Mouse (Mus musculus) hindbrain, embryonic 15.5 days (tissue): Measurements from ENCODE around the gene Hivep3. TPM values are rescaled to one million over a fixed set of nuclear protein-coding genes. Genes with fewer than 3 reads are reported as not detected.

Experiments
- ATAC-seq: fragments of 200-750 bp; cut with Nextera tagmentation; 2 replicates; pipeline ENCODE4 v1.8.0; 2017; ENCODE audit warnings: low read depth, moderate number of reproducible peaks, moderate TSS enrichment; ENCODE audit not compliant: low FRiP score
- H3K27ac ChIP-seq: fragments of 300-500 bp; sonication (generic); replicated peaks from 2 replicates; pipeline ENCODE4 v1.5.1; 2015; ENCODE audit warnings: mild to moderate bottlenecking, inconsistent platforms
- H3K27me3 ChIP-seq: fragments of 300-500 bp; sonication (generic); 2 replicates; pipeline ENCODE4 v1.6.1; 2015; ENCODE audit warnings: control low read depth, inconsistent platforms
- H3K36me3 ChIP-seq: fragments of 300-500 bp; sonication (generic); 2 replicates; pipeline ENCODE4 v1.6.1; 2015; ENCODE audit warnings: control low read depth, inconsistent platforms
- H3K4me1 ChIP-seq: fragments of 300-500 bp; sonication (generic); replicated peaks from 2 replicates; pipeline ENCODE4 v1.6.1; 2015; ENCODE audit warnings: control low read depth, inconsistent platforms
- H3K4me2 ChIP-seq: fragments of 300-500 bp; sonication (generic); 2 replicates; pipeline ENCODE4 v1.6.1; 2015; ENCODE audit warnings: moderate library complexity, mild to moderate bottlenecking, inconsistent platforms
- H3K4me3 ChIP-seq: fragments of 300-500 bp; sonication (generic); 2 replicates; pipeline ENCODE4 v1.5.1; 2015; ENCODE audit warnings: mild to moderate bottlenecking, inconsistent platforms
- H3K9ac ChIP-seq: fragments of 300-500 bp; sonication (generic); 2 replicates; pipeline ENCODE4 v1.6.1; 2015; ENCODE audit warnings: inconsistent platforms
- H3K9me3 ChIP-seq: fragments of 300-500 bp; sonication (generic); 2 replicates; pipeline ENCODE4 v1.6.1; 2016; ENCODE audit warnings: control low read depth, inconsistent platforms
- WGBS: fragments of 180-500 bp; shearing (Covaris S2); methylation state at CpG from one replicate; pipeline ENCODE4 v1.1.7; 2015; 5-methylcytosine and 5-hydroxymethylcytosine counted together
- polyA plus RNA-seq: library from polyadenylated mRNA; unstranded; fragments of >200 nt; fragmentation: Nextera tagmentation; extraction: Ambion mirVana; gene quantifications from 2 replicates; pipeline ENCODE4 v1.2.1, GENCODE M21; 2015

Hivep3 gene
- polyA plus RNA-seq, 1 experiment from 2014 or later, result 16.5 TPM

- Histone ChIP-seq H3K27ac (peak overlapping the region; percentile 41), H3K4me2 (no peak overlapping the region), H3K36me3 (no peaks in the 10 kb centered on the region), H3K4me3 (no peak overlapping the region), H3K9ac (no peak overlapping the region), H3K27me3 (no peaks in the 10 kb centered on the region), H3K9me3 (no peaks in the 10 kb centered on the region), H3K4me1 (peaks cover 15% of the 10 kb centered on the region)
- ATAC-seq, result peak; percentile 46; the same call in 1 of the 2 replicates
- 42% methylated on average over 16 of the region's 16 CpGs for WGBS
Observed at GRCm38 (mm10) chr4:119901556-119902491, 168.2 kb downstream of the Hivep3 start.

GRCm38 (mm10) chr4:119903328-119903727 lies 169.7 kb downstream of the Hivep3 start:
- no peak overlapping the region for H3K4me3 ChIP-seq
- H3K27ac ChIP-seq, result no peak overlapping the region
- no peaks in the 10 kb centered on the region for H3K27me3 ChIP-seq
- ATAC-seq, result no peak
- H3K9ac ChIP-seq, result no peak overlapping the region
- H3K9me3 ChIP-seq, result no peaks in the 10 kb centered on the region
- H3K4me1 ChIP-seq, result peaks cover 15% of the 10 kb centered on the region
- H3K4me2 ChIP-seq, result no peak overlapping the region
- no peaks in the 10 kb centered on the region for H3K36me3 ChIP-seq

- no peak overlapping the region for H3K4me3 ChIP-seq
- 62% methylated on average over 1 of the region's 1 CpGs for WGBS
- H3K27ac ChIP-seq, result no peak overlapping the region
- H3K9ac ChIP-seq, result no peak overlapping the region
- peaks cover 15% of the 10 kb centered on the region for H3K4me1 ChIP-seq
- no peaks in the 10 kb centered on the region for H3K36me3 ChIP-seq
- H3K9me3 ChIP-seq, result no peaks in the 10 kb centered on the region
- ATAC-seq, result no peak
- no peak overlapping the region for H3K4me2 ChIP-seq
- H3K27me3 ChIP-seq, result no peaks in the 10 kb centered on the region
Observed at GRCm38 (mm10) chr4:119903806-119904205, 170.2 kb downstream of the Hivep3 start.

- no peak overlapping the region for H3K4me2 ChIP-seq
- no peak for ATAC-seq
- no peaks in the 10 kb centered on the region for H3K36me3 ChIP-seq
- H3K4me3 ChIP-seq, result no peak overlapping the region
- no peaks in the 10 kb centered on the region for H3K9me3 ChIP-seq
- H3K27me3 ChIP-seq, result no peaks in the 10 kb centered on the region
- peaks cover 15% of the 10 kb centered on the region for H3K4me1 ChIP-seq
- 89% methylated on average over 4 of the region's 4 CpGs for WGBS
- no peak overlapping the region for H3K27ac ChIP-seq
- H3K9ac ChIP-seq, result no peak overlapping the region
Observed at GRCm38 (mm10) chr4:119904296-119904695, 170.7 kb downstream of the Hivep3 start.

GRCm38 (mm10) chr4:119907106-119907505 lies 173.5 kb downstream of the Hivep3 start:
- Histone ChIP-seq H3K27me3 (no peaks in the 10 kb centered on the region), H3K27ac (no peak overlapping the region), H3K9ac (no peak overlapping the region), H3K4me3 (no peak overlapping the region), H3K4me2 (no peak overlapping the region), H3K36me3 (no peaks in the 10 kb centered on the region), H3K9me3 (no peaks in the 10 kb centered on the region), H3K4me1 (peaks cover 11% of the 10 kb centered on the region)
- WGBS, result 84% methylated on average over 4 of the region's 4 CpGs
- ATAC-seq, result no peak

GRCm38 (mm10) chr4:119911071-119911904 lies 177.7 kb downstream of the Hivep3 start:
- H3K36me3 ChIP-seq, result no peaks in the 10 kb centered on the region
- WGBS, result 81% methylated on average over 13 of the region's 13 CpGs
- H3K4me2 ChIP-seq, result no peak overlapping the region
- no peak overlapping the region for H3K9ac ChIP-seq
- no peaks in the 10 kb centered on the region for H3K4me1 ChIP-seq
- no peak for ATAC-seq
- no peak overlapping the region for H3K27ac ChIP-seq
- no peaks in the 10 kb centered on the region for H3K9me3 ChIP-seq
- no peaks in the 10 kb centered on the region for H3K27me3 ChIP-seq
- no peak overlapping the region for H3K4me3 ChIP-seq

- no peaks in the 10 kb centered on the region for H3K27me3 ChIP-seq
- ATAC-seq, result no peak
- no peak overlapping the region for H3K27ac ChIP-seq
- H3K9me3 ChIP-seq, result no peaks in the 10 kb centered on the region
- H3K4me2 ChIP-seq, result no peak overlapping the region
- no peaks in the 10 kb centered on the region for H3K4me1 ChIP-seq
- H3K4me3 ChIP-seq, result no peak overlapping the region
- H3K36me3 ChIP-seq, result no peaks in the 10 kb centered on the region
- no peak overlapping the region for H3K9ac ChIP-seq
- WGBS, result 87% methylated on average over 2 of the region's 2 CpGs
Observed at GRCm38 (mm10) chr4:119912216-119912615, 178.6 kb downstream of the Hivep3 start.

GRCm38 (mm10) chr4:119914194-119914593 lies 180.6 kb downstream of the Hivep3 start:
- 26% methylated on average over 4 of the region's 4 CpGs for WGBS
- H3K4me2 ChIP-seq, result no peak overlapping the region

GRCm38 (mm10) chr4:119915069-119915468 lies 181.5 kb downstream of the Hivep3 start:
- H3K4me1 ChIP-seq, result no peaks in the 10 kb centered on the region
- H3K27me3 ChIP-seq, result no peaks in the 10 kb centered on the region
- WGBS, result 90% methylated on average over 2 of the region's 2 CpGs
- H3K36me3 ChIP-seq, result no peaks in the 10 kb centered on the region
- no peak overlapping the region for H3K27ac ChIP-seq
- H3K4me3 ChIP-seq, result no peak overlapping the region
- no peak overlapping the region for H3K4me2 ChIP-seq
- H3K9ac ChIP-seq, result no peak overlapping the region
- no peaks in the 10 kb centered on the region for H3K9me3 ChIP-seq
- no peak for ATAC-seq

More at GRCm38 (mm10) chr4:119914194-119914593, 180.6 kb downstream of the Hivep3 start:
- no peak for ATAC-seq
- H3K27ac ChIP-seq, result no peak overlapping the region
- H3K4me1 ChIP-seq, result no peaks in the 10 kb centered on the region
- no peaks in the 10 kb centered on the region for H3K36me3 ChIP-seq
- H3K9ac ChIP-seq, result no peak overlapping the region
- no peaks in the 10 kb centered on the region for H3K27me3 ChIP-seq
- H3K4me3 ChIP-seq, result no peak overlapping the region
- H3K9me3 ChIP-seq, result no peaks in the 10 kb centered on the region

GRCm38 (mm10) chr4:119917502-119917901 lies 183.9 kb downstream of the Hivep3 start:
- H3K4me2 ChIP-seq, result no peak overlapping the region
- H3K4me1 ChIP-seq, result peaks cover 10% of the 10 kb centered on the region; the same call in 1 of the 2 replicates
- H3K9ac ChIP-seq, result no peak overlapping the region
- no peak overlapping the region for H3K27ac ChIP-seq
- 80% methylated on average over 7 of the region's 7 CpGs for WGBS
- ATAC-seq, result no peak
- no peaks in the 10 kb centered on the region for H3K9me3 ChIP-seq
- H3K4me3 ChIP-seq, result no peak overlapping the region
- no peaks in the 10 kb centered on the region for H3K36me3 ChIP-seq
- H3K27me3 ChIP-seq, result no peaks in the 10 kb centered on the region

GRCm38 (mm10) chr4:119919349-119919748 lies 185.8 kb downstream of the Hivep3 start:
- Histone ChIP-seq H3K27me3 (no peaks in the 10 kb centered on the region), H3K4me1 (peaks cover 10% of the 10 kb centered on the region; the same call in 1 of the 2 replicates), H3K9me3 (no peaks in the 10 kb centered on the region; the same call in 1 of the 2 replicates), H3K36me3 (no peaks in the 10 kb centered on the region), H3K4me2 (no peak overlapping the region), H3K27ac (no peak overlapping the region), H3K9ac (no peak overlapping the region), H3K4me3 (no peak overlapping the region)
- no peak for ATAC-seq
- 81% methylated on average over 5 of the region's 5 CpGs for WGBS
